Mouse (Mus musculus) kidney, embryonic 15.5 days (tissue): ENCODE results near the gene Lrrc56. TPM values are rescaled to one million over a fixed set of nuclear protein-coding genes. Genes with fewer than 3 reads are reported as not detected.
A peak's percentile ranks its signal among the peaks of the same experiment; 100 is the strongest.

Experiments used
- ATAC-seq: fragments of 200-750 bp; cut with Nextera tagmentation; replicated peaks from 2 replicates; pipeline ENCODE4 v1.8.0; 2017; ENCODE audit warnings: moderate TSS enrichment; ENCODE audit not compliant: low FRiP score
- H3K27ac ChIP-seq: fragments of 300-500 bp; sonication (generic); 2 replicates; pipeline ENCODE4 v1.5.1; 2015; ENCODE audit warnings: mild to moderate bottlenecking, inconsistent platforms
- H3K27me3 ChIP-seq: fragments of 300-500 bp; sonication (generic); 2 replicates; pipeline ENCODE4 v1.6.1; 2015; ENCODE audit warnings: inconsistent platforms
- H3K36me3 ChIP-seq: fragments of 300-500 bp; sonication (generic); 2 replicates; pipeline ENCODE4 v1.6.1; 2015; ENCODE audit warnings: inconsistent platforms
- H3K4me1 ChIP-seq: fragments of 300-500 bp; sonication (generic); 2 replicates; pipeline ENCODE4 v1.6.1; 2015; ENCODE audit warnings: inconsistent platforms
- H3K4me2 ChIP-seq: fragments of 300-500 bp; sonication (generic); 2 replicates; pipeline ENCODE4 v1.6.1; 2015; ENCODE audit warnings: moderate library complexity, mild to moderate bottlenecking, inconsistent platforms
- H3K4me3 ChIP-seq: fragments of 300-500 bp; sonication (generic); replicated peaks from 2 replicates; pipeline ENCODE4 v1.5.1; 2015; ENCODE audit warnings: mild to moderate bottlenecking, inconsistent platforms
- H3K9ac ChIP-seq: fragments of 300-500 bp; sonication (generic); 2 replicates; pipeline ENCODE4 v1.6.1; 2015; ENCODE audit warnings: mild to moderate bottlenecking, inconsistent platforms
- H3K9me3 ChIP-seq: fragments of 300-500 bp; sonication (generic); replicated peaks from 2 replicates; pipeline ENCODE4 v1.6.1; 2016; ENCODE audit warnings: inconsistent platforms
- WGBS: fragments of 180-500 bp; shearing (Covaris S2); methylation state at CpG from one replicate; pipeline ENCODE4 v1.1.7; 2015; ENCODE audit warnings: mixed read lengths; 5-methylcytosine and 5-hydroxymethylcytosine counted together
- polyA plus RNA-seq: library from polyadenylated mRNA; unstranded; fragments of >200 nt; fragmentation: Nextera tagmentation; extraction: Ambion mirVana; gene quantifications from 2 replicates; pipeline ENCODE4 v1.2.1, GENCODE M21; 2015

The Lrrc56 gene
- polyA plus RNA-seq, 1 experiment from 2014 or later, result 13.9 TPM

DNA sequence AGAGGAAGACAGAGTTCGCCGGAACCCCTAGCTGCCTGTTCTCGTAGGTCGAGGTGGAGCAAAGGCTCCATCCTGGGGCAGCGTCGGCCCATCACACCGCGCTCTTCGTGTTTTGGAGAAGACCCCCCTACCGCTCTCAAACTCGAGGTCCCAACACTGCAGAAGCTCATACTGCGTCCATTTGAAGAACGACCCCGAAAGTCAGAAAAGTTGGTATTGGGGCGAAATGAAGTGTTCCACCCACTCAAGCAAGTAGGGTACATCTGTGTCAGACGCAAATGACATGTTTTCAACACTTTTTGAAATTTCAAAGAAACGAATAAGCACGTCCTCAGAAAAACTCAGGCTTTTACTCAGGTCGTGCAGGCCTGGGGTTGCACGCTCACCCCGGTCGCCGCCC is 452 bp downstream of the Lrrc56 start:
- peaks cover 32% of the 10 kb centered on the region for H3K36me3 ChIP-seq
- peak overlapping the region; percentile 95 for H3K4me3 ChIP-seq
- H3K27ac ChIP-seq, result peak overlapping the region; percentile 84
- peak overlapping the region; percentile 94 for H3K4me2 ChIP-seq
- H3K9ac ChIP-seq, result peak overlapping the region; percentile 41
- peaks cover 32% of the 10 kb centered on the region for H3K4me1 ChIP-seq
- H3K9me3 ChIP-seq, result no peaks in the 10 kb centered on the region
- ATAC-seq, result no peak
- WGBS, result under 1% methylated on average over 23 of the region's 23 CpGs
- no peaks in the 10 kb centered on the region for H3K27me3 ChIP-seq

DNA sequence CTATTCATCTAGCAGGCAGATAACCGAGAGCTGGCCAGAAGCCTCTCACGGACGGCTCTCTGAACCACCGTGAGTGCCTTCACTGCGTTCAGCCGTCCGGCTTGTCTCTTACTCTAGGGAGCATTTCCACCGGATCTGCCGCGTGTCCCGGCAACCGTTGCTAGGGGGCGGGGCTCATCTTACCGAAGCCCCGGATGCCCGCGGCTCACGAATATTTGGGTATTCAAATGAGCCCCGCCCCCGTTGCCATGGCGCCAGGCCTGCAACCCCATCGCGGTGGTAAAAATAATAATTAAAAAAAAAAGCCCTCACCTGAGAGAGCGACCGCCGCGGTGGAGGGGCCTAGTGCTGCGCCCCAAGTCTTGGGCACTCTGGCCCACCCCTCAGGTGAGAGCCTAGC is 873 bp downstream of the Lrrc56 start:
- H3K36me3 ChIP-seq, result peaks cover 28% of the 10 kb centered on the region
- H3K4me3 ChIP-seq, result peak overlapping the region; percentile 95
- H3K9ac ChIP-seq, result peak overlapping the region; percentile 41
- H3K4me2 ChIP-seq, result peak overlapping the region; percentile 94
- ATAC-seq, result peak; percentile 19; the same call in 1 of the 2 replicates
- under 1% methylated on average over 28 of the region's 28 CpGs for WGBS
- H3K9me3 ChIP-seq, result no peaks in the 10 kb centered on the region
- H3K4me1 ChIP-seq, result peaks cover 32% of the 10 kb centered on the region
- H3K27me3 ChIP-seq, result no peaks in the 10 kb centered on the region
- peak overlapping the region; percentile 84 for H3K27ac ChIP-seq

DNA sequence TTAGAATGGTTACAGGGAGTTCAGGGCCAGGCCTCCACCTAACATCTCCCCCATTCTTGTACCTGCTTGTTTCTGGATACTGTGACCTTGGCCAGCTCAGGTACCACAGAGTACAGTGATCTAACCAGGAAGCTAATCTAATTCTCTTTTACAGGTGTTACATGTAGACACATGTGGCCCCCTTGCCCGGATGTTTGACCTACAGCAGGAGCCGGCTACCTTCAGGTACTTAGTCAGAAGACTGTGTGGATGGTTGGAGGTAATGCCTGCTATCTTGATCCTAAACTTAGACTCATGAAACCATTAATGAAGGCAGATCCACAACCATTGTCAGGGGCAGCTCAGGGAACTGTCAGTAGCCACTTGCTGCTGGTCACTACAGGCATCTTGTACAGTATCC is 1.8 kb downstream of the Lrrc56 start:
- no peaks in the 10 kb centered on the region for H3K27me3 ChIP-seq
- H3K4me2 ChIP-seq, result peak overlapping the region; percentile 94
- 89% methylated on average over 2 of the region's 2 CpGs for WGBS
- no peak overlapping the region for H3K9ac ChIP-seq
- peak overlapping the region; percentile 84; the same call in 1 of the 2 replicates for H3K27ac ChIP-seq
- H3K4me1 ChIP-seq, result peaks cover 32% of the 10 kb centered on the region
- H3K4me3 ChIP-seq, result peak overlapping the region; percentile 95
- H3K9me3 ChIP-seq, result no peaks in the 10 kb centered on the region
- H3K36me3 ChIP-seq, result peaks cover 19% of the 10 kb centered on the region
- ATAC-seq, result no peak

DNA sequence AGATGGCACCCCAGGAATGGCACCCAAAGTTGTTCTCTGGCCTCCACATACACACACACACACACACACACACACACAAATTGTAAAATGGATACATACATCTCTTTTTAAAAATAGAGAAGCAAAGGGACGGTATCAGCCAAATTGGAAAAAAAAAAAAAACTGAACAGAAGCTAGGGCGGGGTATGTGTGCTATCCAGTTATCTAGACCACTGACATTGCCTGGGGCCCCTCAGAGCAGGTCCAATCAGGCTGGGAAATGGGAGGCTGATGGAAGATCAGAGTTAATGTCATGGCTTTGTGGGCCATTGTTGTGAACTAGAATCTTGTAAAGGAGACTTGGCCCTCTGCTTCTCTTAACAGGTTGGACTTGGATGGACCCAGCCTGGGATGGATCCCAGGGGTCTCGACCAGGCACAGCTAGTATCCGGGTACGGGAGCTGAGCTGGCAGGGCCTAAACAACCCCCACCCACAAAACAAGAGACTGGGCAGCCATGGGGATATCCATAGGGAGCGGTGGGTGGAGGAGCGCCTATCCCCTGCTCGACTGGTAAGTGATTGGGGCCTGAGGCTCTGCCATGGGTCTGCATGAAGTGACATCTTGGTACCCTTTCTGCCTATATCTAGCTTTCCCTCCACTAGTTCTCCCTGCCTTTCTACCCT is 2.8 kb downstream of the Lrrc56 start:
- H3K9ac ChIP-seq, result no peak overlapping the region
- H3K9me3 ChIP-seq, result no peaks in the 10 kb centered on the region
- no peak overlapping the region for H3K27ac ChIP-seq
- ATAC-seq, result no peak
- WGBS, result 87% methylated on average over 8 of the region's 8 CpGs
- no peaks in the 10 kb centered on the region for H3K27me3 ChIP-seq
- H3K4me1 ChIP-seq, result peaks cover 28% of the 10 kb centered on the region
- H3K36me3 ChIP-seq, result peaks cover 9% of the 10 kb centered on the region
- no peak overlapping the region for H3K4me2 ChIP-seq
- no peak overlapping the region for H3K4me3 ChIP-seq

DNA sequence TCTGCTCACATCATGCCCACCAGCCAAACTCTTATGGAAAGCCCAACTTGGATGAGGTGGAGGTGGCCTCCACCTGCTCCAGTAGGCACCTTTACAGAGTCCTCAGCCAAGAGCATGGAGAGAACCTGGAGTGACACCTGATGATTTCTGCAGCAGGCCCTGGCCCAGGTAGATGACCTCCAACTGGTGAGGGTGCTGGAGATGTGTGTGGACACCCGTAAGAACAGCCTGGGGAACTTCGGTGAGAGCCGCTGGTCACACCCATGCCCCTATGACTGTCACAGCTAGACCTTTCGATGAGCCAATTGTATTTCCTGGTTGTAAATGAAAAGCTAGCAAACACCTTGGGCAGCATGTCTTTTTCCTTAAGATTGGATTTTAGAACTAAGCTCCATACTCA is 4.2 kb downstream of the Lrrc56 start:
- no peak for ATAC-seq
- Histone ChIP-seq H3K27me3 (no peaks in the 10 kb centered on the region), H3K9ac (no peak overlapping the region), H3K4me3 (no peak overlapping the region), H3K36me3 (peaks cover 4% of the 10 kb centered on the region; the same call in 1 of the 2 replicates), H3K4me1 (peaks cover 14% of the 10 kb centered on the region), H3K9me3 (no peaks in the 10 kb centered on the region), H3K4me2 (no peak overlapping the region), H3K27ac (no peak overlapping the region)
- 97% methylated on average over 4 of the region's 4 CpGs for WGBS

DNA sequence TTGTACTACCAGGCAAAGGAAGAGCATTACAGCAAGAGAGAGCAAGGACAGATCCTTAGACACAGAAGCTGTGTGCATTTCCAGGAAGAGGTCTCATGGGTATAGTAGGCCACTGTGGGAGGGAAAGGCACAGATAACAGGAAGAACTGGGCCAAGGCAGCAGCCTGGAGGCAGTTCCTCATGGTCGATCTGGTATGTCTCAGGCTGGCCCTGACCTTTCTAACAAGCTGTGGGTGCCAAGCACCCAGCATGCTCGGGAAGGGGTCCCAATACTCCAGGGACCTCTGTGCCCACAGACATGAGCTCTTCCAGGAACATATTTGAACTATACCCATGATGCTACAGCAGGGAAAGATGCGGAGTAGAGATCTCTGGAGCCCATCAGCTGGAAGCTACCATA is 10.6 kb downstream of the Lrrc56 start:
- H3K9ac ChIP-seq, result no peak overlapping the region
- H3K4me3 ChIP-seq, result no peak overlapping the region
- 82% methylated on average over 3 of the region's 3 CpGs for WGBS
- ATAC-seq, result no peak
- no peaks in the 10 kb centered on the region for H3K4me1 ChIP-seq
- no peak overlapping the region for H3K4me2 ChIP-seq
- no peaks in the 10 kb centered on the region for H3K9me3 ChIP-seq
- no peaks in the 10 kb centered on the region for H3K36me3 ChIP-seq
- H3K27me3 ChIP-seq, result no peaks in the 10 kb centered on the region
- H3K27ac ChIP-seq, result no peak overlapping the region

DNA sequence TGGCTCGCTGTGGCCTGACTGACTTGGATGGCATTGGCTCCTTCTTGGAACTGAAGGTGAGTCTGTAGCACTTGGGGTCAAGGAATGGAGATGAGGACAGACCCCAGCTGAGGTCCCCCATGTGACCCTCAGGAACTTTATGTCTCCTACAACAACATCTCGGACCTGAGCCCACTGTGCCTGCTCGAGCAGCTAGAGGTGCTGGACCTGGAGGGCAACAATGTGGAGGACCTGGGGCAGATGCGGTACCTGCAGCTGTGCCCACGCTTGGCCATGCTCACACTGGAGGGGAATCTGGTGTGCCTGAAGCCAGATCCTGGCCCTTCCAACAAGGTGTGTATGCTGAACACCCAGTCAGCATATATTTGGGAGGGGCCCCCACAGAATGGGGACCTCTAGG is 11.5 kb downstream of the Lrrc56 start:
- no peak for ATAC-seq
- no peak overlapping the region for H3K4me2 ChIP-seq
- H3K36me3 ChIP-seq, result no peaks in the 10 kb centered on the region
- 88% methylated on average over 5 of the region's 5 CpGs for WGBS
- H3K9me3 ChIP-seq, result no peaks in the 10 kb centered on the region
- no peak overlapping the region for H3K4me3 ChIP-seq
- no peak overlapping the region for H3K27ac ChIP-seq
- H3K27me3 ChIP-seq, result no peaks in the 10 kb centered on the region
- no peaks in the 10 kb centered on the region for H3K4me1 ChIP-seq
- H3K9ac ChIP-seq, result no peak overlapping the region

DNA sequence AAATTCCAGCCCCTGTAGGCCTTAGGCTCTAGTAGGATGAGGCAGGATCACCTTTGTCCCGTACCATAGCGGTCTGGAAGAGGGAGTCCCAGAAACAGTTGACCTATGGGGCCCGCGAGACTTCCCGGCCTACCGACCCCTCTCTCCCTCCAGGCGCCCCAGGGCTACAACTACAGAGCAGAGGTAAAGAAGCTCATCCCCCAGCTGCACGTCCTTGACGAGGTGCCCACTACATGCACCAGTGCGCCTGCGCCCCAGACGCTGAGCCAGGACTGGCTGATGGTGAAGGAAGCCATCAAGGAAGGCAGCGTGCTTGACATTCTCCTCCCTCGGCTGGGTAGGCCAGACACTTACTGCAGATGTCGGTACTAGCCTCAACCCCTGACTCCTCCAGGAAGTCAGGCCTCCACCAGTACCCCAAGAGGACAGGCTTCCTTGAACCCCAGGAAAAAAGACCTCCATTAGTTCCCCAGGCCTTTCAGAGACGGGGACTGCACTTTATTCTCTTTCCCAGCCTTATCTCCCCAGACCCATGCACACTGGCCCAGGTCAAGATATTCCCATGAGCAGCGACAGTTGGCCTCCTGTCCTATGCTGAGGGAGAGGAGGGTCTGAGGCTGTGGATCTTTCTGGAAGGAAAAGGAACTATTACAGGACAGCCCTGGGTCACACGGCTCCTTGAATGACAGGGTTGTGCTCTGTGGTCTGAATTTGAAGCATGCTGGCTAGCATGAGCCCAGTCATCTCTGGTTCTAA is 12.4 kb downstream of the Lrrc56 start:
- 90% methylated on average over 18 of the region's 18 CpGs for whole genome bisulfite sequencing
- Histone ChIP-seq H3K4me2 (no peak overlapping the region), H3K27me3 (no peaks in the 10 kb centered on the region), H3K4me3 (no peak overlapping the region), H3K27ac (no peak overlapping the region), H3K4me1 (no peaks in the 10 kb centered on the region), H3K9ac (no peak overlapping the region), H3K9me3 (no peaks in the 10 kb centered on the region), H3K36me3 (no peaks in the 10 kb centered on the region)
- ATAC-seq, result no peak

DNA sequence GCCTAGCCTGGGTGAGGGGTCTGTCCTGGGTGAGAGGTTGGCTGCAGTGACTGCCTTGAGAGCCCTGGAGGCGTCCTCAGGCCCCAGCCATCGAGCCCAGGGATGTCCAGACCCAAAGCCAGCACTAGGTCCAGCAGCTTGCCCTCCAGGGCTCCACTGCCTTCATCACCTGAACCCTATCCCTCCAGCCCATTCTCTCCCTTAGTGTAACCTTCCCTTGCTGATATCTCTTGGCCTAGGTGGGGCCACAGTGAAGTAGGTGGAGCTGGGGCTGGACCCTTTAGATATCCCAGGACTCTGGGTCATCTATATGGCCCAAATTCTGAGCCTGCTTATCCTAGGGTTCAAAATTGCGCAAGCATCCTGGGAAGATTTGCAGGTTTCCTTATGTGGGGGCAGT is 15.6 kb downstream of the Lrrc56 start:
- Histone ChIP-seq H3K4me2 (no peak overlapping the region), H3K27me3 (no peaks in the 10 kb centered on the region), H3K4me1 (peaks cover 10% of the 10 kb centered on the region), H3K4me3 (no peak overlapping the region), H3K27ac (no peak overlapping the region), H3K36me3 (no peaks in the 10 kb centered on the region), H3K9me3 (no peaks in the 10 kb centered on the region), H3K9ac (no peak overlapping the region)
- ATAC-seq, result no peak; the same call in 1 of the 2 replicates
- 83% methylated on average over 3 of the region's 3 CpGs for WGBS

DNA sequence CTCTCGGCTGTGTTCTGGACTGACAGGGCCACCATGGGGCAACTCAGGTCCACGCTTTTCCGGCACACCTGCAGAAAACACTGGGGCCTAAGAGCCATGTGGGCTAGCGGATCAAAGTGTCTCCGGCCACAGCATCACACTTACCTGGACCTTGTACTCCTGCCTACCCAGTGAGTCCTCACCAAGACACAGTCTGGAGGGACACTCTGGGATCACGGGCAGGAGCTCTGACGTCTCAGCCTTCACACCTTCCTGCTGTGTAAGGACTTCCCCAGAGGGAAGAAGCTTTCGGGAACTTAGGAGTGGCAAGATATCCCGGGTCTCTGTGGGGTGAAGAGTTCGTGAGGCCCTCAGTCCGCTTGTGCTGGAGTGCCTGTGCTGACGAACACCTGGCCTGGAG is 16.2 kb downstream of the Lrrc56 start:
- H3K9me3 ChIP-seq, result no peaks in the 10 kb centered on the region
- no peak overlapping the region for H3K4me3 ChIP-seq
- H3K36me3 ChIP-seq, result no peaks in the 10 kb centered on the region
- WGBS, result 68% methylated on average over 12 of the region's 12 CpGs
- no peak overlapping the region for H3K9ac ChIP-seq
- no peak overlapping the region for H3K27ac ChIP-seq
- H3K4me2 ChIP-seq, result no peak overlapping the region
- H3K4me1 ChIP-seq, result peaks cover 16% of the 10 kb centered on the region
- no peak for ATAC-seq
- H3K27me3 ChIP-seq, result no peaks in the 10 kb centered on the region

DNA sequence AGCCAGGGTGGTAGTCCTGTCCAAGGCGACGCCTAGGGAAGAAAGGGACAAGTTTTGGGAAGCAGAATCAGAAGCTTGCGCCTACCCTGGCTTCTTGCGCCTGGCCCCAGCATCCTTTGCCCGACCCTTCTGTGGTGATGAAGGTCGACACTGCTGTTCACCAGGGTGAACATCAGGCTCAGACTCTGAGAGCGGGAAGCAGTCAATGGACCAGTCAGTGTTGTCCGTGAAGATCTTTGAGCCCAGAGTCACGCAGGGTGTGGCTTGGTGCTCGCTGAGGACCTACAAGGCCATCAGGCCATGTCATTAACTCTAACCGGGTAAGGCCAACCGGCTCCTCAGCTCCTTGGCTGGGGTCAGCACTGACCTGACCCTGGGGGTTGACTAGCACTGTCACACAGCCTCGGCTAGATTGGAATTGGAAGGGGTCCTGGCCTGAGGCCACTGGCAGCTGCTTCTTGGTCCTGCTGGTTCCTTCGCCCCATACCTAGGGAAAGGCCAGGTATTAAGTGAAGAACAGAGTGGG is 16.7 kb downstream of the Lrrc56 start:
- ATAC-seq, result no peak

DNA sequence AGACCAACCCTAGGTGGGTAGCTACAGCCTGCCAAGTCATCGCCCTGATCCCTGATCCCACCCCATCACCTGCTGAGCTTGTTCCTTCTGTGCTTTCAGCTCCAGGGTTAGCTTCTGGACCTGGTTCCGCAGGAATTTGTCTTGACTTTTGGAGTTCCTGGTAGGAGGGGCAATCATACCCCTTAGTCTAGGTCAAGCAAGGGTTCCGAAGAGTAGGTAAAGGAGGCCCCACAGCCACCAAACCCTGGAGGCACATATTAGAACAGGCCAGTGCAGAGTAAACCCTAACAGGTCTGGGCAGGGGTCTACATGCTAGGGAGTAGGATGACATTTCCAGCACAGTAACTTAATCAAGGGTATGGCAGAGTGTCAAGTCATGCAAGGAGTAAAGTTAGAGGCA is 19.2 kb downstream of the Lrrc56 start:
- H3K4me3 ChIP-seq, result no peak overlapping the region
- H3K4me2 ChIP-seq, result no peak overlapping the region
- H3K9ac ChIP-seq, result no peak overlapping the region
- no peaks in the 10 kb centered on the region for H3K27me3 ChIP-seq
- WGBS, result 83% methylated on average over 3 of the region's 3 CpGs
- peaks cover 40% of the 10 kb centered on the region for H3K4me1 ChIP-seq
- H3K27ac ChIP-seq, result no peak overlapping the region
- no peaks in the 10 kb centered on the region for H3K9me3 ChIP-seq
- H3K36me3 ChIP-seq, result peaks cover 5% of the 10 kb centered on the region
- no peak for ATAC-seq

More for the DNA sequence above, 16.7 kb downstream of the Lrrc56 start:
- H3K27ac ChIP-seq, result no peak overlapping the region
- peaks cover 17% of the 10 kb centered on the region for H3K4me1 ChIP-seq
- WGBS, result 80% methylated on average over 14 of the region's 14 CpGs
- H3K4me2 ChIP-seq, result no peak overlapping the region
- no peaks in the 10 kb centered on the region for H3K9me3 ChIP-seq
- H3K27me3 ChIP-seq, result no peaks in the 10 kb centered on the region
- H3K9ac ChIP-seq, result no peak overlapping the region
- H3K4me3 ChIP-seq, result no peak overlapping the region
- no peaks in the 10 kb centered on the region for H3K36me3 ChIP-seq
